Comparison of ENCODE assay signal across 36 mouse cellular contexts in genomic region chr10:114186287-114186686, GRCm38 (mm10).
"Had no signal": no experiment of that assay in that cellular context is flagged by ENCODE, and none has a peak within 500 bp of the region (broad histone marks: within the 10 kb centered on the region; RNA-seq: fewer than 3 reads in every experiment).

No protein-coding gene starts in this region.

- H3K9me3 ChIP-seq: heart, embryonic 10.5 days; heart, embryonic 12.5 days; heart, embryonic 13.5 days; heart, embryonic 15.5 days; hindbrain, embryonic 10.5 days; hindbrain, embryonic 12.5 days; hindbrain, embryonic 13.5 days; hindbrain, embryonic 15.5 days; intestine, embryonic 15.5 days; kidney, embryonic 15.5 days had no signal

- ATAC-seq: hindbrain, embryonic 16.5 days; hindbrain, postnatal 0 days; inflammation-experienced regulatory T-cells, adult 6 months; intestine, embryonic 15.5 days; intestine, embryonic 16.5 days; intestine, postnatal 0 days had no signal

- H3K9ac ChIP-seq: heart, embryonic 12.5 days; heart, embryonic 13.5 days; heart, embryonic 15.5 days; hindbrain, embryonic 12.5 days; hindbrain, embryonic 13.5 days; hindbrain, embryonic 14.5 days; hindbrain, embryonic 15.5 days; intestine, embryonic 15.5 days; kidney, embryonic 15.5 days had no signal

- H3K4me1 ChIP-seq: heart, embryonic 10.5 days; heart, embryonic 12.5 days; heart, embryonic 13.5 days; heart, embryonic 15.5 days; hindbrain, embryonic 10.5 days; hindbrain, embryonic 12.5 days; hindbrain, embryonic 13.5 days; hindbrain, embryonic 15.5 days; intestine, embryonic 15.5 days; kidney, embryonic 15.5 days had no signal

- H3K4me3 ChIP-seq: heart, adult 2 months; heart, embryonic 10.5 days; heart, embryonic 12.5 days; heart, embryonic 13.5 days; heart, embryonic 15.5 days; hindbrain, embryonic 10.5 days; hindbrain, embryonic 12.5 days; hindbrain, embryonic 13.5 days; hindbrain, embryonic 15.5 days; intestine, embryonic 15.5 days; kidney, embryonic 15.5 days; layer of hippocampus, adult 2 months had no signal

- H3K27ac ChIP-seq: heart, adult 2 months; heart, embryonic 10.5 days; heart, embryonic 13.5 days; heart, embryonic 15.5 days; hindbrain, embryonic 10.5 days; hindbrain, embryonic 12.5 days; hindbrain, embryonic 13.5 days; hindbrain, embryonic 14.5 days; hindbrain, embryonic 15.5 days; hindbrain, postnatal 0 days; intestine, embryonic 15.5 days; kidney, embryonic 15.5 days; kidney, postnatal 0 days; layer of hippocampus, adult 2 months had no signal

- H3K4me2 ChIP-seq: heart, embryonic 11.5 days; heart, embryonic 12.5 days; heart, embryonic 13.5 days; heart, embryonic 15.5 days; hindbrain, embryonic 12.5 days; hindbrain, embryonic 13.5 days; hindbrain, embryonic 14.5 days; hindbrain, embryonic 15.5 days; intestine, embryonic 15.5 days; kidney, embryonic 15.5 days had no signal

- DNase-seq: heart, adult 18-20 months; heart, adult 2 months; heart, postnatal 10 days; heart, postnatal 14 days; heart, postnatal 36 days; heart, postnatal 4 days; kidney, adult 11 months; kidney, adult 18-20 months; kidney, adult 2 months; kidney, adult 8-10 months; kidney, adult 9 months; kidney, postnatal 10 days; kidney, postnatal 14 days; kidney, postnatal 25 days; kidney, postnatal 36 days; kidney, postnatal 4 days; layer of hippocampus, adult 9-11 months had no signal

- H3K36me3 ChIP-seq: heart, embryonic 10.5 days; heart, embryonic 12.5 days; heart, embryonic 13.5 days; heart, embryonic 15.5 days; hindbrain, embryonic 10.5 days; hindbrain, embryonic 12.5 days; hindbrain, embryonic 13.5 days; hindbrain, embryonic 15.5 days; intestine, embryonic 15.5 days; kidney, embryonic 15.5 days had no signal

- H3K27me3 ChIP-seq: heart, embryonic 12.5 days; heart, embryonic 13.5 days; heart, embryonic 15.5 days; hindbrain, embryonic 12.5 days; hindbrain, embryonic 13.5 days; hindbrain, embryonic 15.5 days; intestine, embryonic 15.5 days; kidney, embryonic 15.5 days had no signal
